Mouse (Mus musculus) heart, postnatal 0 days (tissue): ENCODE results near the gene Rln3. TPM values are rescaled to one million over a fixed set of nuclear protein-coding genes. Genes with fewer than 3 reads are reported as not detected.

Source experiments
- ATAC-seq: fragments of 200-750 bp; cut with Nextera tagmentation; 2 replicates; pipeline ENCODE4 v1.8.0; 2017; ENCODE audit warnings: low read depth, moderate number of reproducible peaks, moderate library complexity; ENCODE audit not compliant: insufficient read depth
- DNase-seq: peaks from one replicate; pipeline ENCODE4 v3.0.0-alpha.2; 2016; ENCODE audit warnings: low spot score
- H3K27ac ChIP-seq: fragments of 300-500 bp; sonication (generic); 2 replicates; pipeline ENCODE4 v1.5.1; 2014; ENCODE audit warnings: low read depth, mild to moderate bottlenecking
- H3K27me3 ChIP-seq: fragments of 300-500 bp; sonication (generic); 2 replicates; pipeline ENCODE4 v1.6.1; 2014; ENCODE audit warnings: low read length, mixed read lengths; ENCODE audit not compliant: control insufficient read depth, insufficient read depth
- H3K36me3 ChIP-seq: fragments of 300-500 bp; sonication (generic); replicated peaks from 2 replicates; pipeline ENCODE4 v1.6.1; 2014; ENCODE audit warnings: low read length, mixed read lengths; ENCODE audit not compliant: control insufficient read depth, insufficient read depth
- H3K4me1 ChIP-seq: fragments of 300-500 bp; sonication (generic); 2 replicates; pipeline ENCODE4 v1.6.1; 2014; ENCODE audit warnings: antibody characterized with exemption; ENCODE audit not compliant: control insufficient read depth, insufficient read depth
- H3K4me2 ChIP-seq: fragments of 300-500 bp; sonication (generic); 2 replicates; pipeline ENCODE4 v1.6.1; 2014; ENCODE audit warnings: low read depth, mild to moderate bottlenecking, low read length, moderate library complexity
- H3K4me3 ChIP-seq: fragments of 300-500 bp; sonication (generic); 2 replicates; pipeline ENCODE4 v1.5.1; 2014; ENCODE audit warnings: low read depth, low read length
- H3K9ac ChIP-seq: fragments of 300-500 bp; sonication (generic); replicated peaks from 2 replicates; pipeline ENCODE4 v1.6.1; 2014; ENCODE audit warnings: low read depth, low read length, mixed read lengths
- H3K9me3 ChIP-seq: fragments of 300-500 bp; sonication (generic); replicated peaks from 2 replicates; pipeline ENCODE4 v1.6.1; 2016; ENCODE audit warnings: low read length; ENCODE audit not compliant: control insufficient read depth
- CTCF ChIP-seq: IDR thresholded peaks from 2 replicates; pipeline ENCODE4 v1.5.1; 2016; ENCODE audit warnings: antibody characterized with exemption, control low read depth, low read depth
- EP300 ChIP-seq: IDR thresholded peaks from 2 replicates; pipeline ENCODE4 v1.6.1; 2016; ENCODE audit warnings: antibody characterized with exemption, low read depth
- WGBS: fragments of 180-500 bp; shearing (Covaris S2); extraction: QIAGEN DNeasy Blood & Tissue Kit; methylation state at CpG from one replicate; pipeline ENCODE4 v1.1.7; 2014; 5-methylcytosine and 5-hydroxymethylcytosine counted together
- microRNA counts: library from miRNA; unstranded; fragments of <30 nt; microRNA quantifications from one replicate; lab custom pipeline; 2015
- microRNA-seq: library from miRNA; unstranded; fragments of <30 nt; microRNA quantifications from one replicate; pipeline ENCODE4, GENCODE M21; 2016
- polyA plus RNA-seq: library from polyadenylated mRNA; unstranded; fragments of >200 nt; fragmentation: Nextera tagmentation; extraction: Ambion mirVana; gene quantifications from 2 replicates; pipeline ENCODE4 v1.2.1, GENCODE M21; 2015
- total RNA-seq: library from RNA; depleted of rRNA; stranded (reverse); fragments of >200 nt; gene quantifications from 2 replicates; pipeline ENCODE4 v1.2.3, GENCODE M21; 2014; ENCODE audit warnings: low replicate concordance; rRNA removed

The Rln3 gene
- total and polyA plus RNA-seq, 2 experiments from 2014 or later: not detected

DNA sequence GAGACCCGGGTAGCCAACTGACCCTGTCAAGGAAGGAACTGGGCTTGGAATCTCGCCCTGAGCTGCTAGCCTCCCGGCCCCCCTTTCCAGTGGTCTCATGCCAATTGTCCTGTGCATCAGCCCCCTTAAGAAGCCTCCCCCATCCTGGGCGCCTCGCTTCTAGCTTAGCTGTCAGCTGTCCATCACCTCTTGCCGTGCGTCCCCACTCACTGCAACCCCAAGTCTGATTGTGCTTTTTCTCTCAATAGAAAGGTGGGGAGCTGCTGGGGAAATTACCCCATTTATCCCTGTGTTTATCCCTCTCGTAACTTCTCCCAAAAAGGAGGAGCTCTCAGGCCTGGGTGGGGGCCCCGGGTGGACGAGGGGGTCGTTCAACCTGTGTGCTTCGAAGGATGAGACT, 48.8 kb downstream of the Rln3 start:
- DNase-seq (no peak), ATAC-seq (no peak)
- H3K9me3 ChIP-seq: no peaks in the 10 kb centered on the region
- peak overlapping the region; percentile 91; the same call in 1 of the 2 replicates for H3K27ac ChIP-seq
- WGBS: 36% methylated on average over 12 of the region's 12 CpGs
- peaks cover 45% of the 10 kb centered on the region for H3K36me3 ChIP-seq
- H3K4me1 ChIP-seq: 0 out of 2 replicates have a peak, but pooled peaks cover 5% of the 10 kb centered on the region
- peak overlapping the region; percentile 71 for H3K4me2 ChIP-seq
- no peak overlapping the region for H3K4me3 ChIP-seq
- TF ChIP-seq CTCF: no peak
- TF ChIP-seq EP300: no peak
- 0 out of 2 replicates have a peak overlapping the region, but pooled peaks have one; percentile 78 for H3K9ac ChIP-seq
- no peaks in the 10 kb centered on the region for H3K27me3 ChIP-seq

DNA sequence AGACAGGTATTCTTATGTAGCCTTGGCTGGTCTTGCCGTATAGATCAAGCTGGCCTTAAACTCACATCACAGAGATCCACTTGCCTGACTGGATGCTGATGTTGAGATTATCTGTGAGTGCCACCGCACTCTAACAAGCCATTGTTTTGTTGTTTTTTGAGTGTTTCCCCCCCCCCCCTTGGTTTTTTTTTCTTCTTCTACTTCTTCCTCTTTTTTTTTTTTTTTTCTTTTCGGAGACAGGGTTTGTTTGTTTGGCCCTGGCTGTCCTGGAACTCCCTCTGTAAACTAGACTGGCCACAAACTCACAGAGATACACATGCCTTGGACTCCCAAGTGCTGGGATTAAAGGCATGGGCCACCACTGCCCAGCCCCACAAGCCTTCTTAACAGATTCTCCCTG, 50.8 kb downstream of the Rln3 start:
- no peak overlapping the region for H3K4me3 ChIP-seq
- H3K9ac ChIP-seq: no peak overlapping the region
- ATAC-seq: no peak
- DNase-seq: no peak
- H3K4me2 ChIP-seq: no peak overlapping the region
- 77% methylated on average over 3 of the region's 3 CpGs for WGBS
- TF ChIP-seq CTCF (no peak), EP300 (no peak)
- H3K27me3 ChIP-seq: no peaks in the 10 kb centered on the region
- 0 out of 2 replicates have a peak, but pooled peaks cover 5% of the 10 kb centered on the region for H3K4me1 ChIP-seq
- H3K27ac ChIP-seq: no peak overlapping the region
- no peaks in the 10 kb centered on the region for H3K9me3 ChIP-seq
- peaks cover 52% of the 10 kb centered on the region for H3K36me3 ChIP-seq

MicroRNAs within 50 kb of the gene (microRNA counts, 519-probe panel; counts per million panel counts)
- microRNA mmu-miR-1199 (lab: Ali Mortazavi, UCI) (not detected), microRNA mmu-miR-709 (lab: Ali Mortazavi, UCI) (not detected)

Small RNA genes lying within 50 kb of the gene (microRNA-seq; reads per million reads assigned to microRNA genes)
- gene Mir1199 (not detected), gene Mir709 (not detected), gene Mir8111 (4.1 reads per million, percentile 18 among the genes with 10 or more reads in this experiment)

Other genes starting within 250 kb of the Rln3 start
- 28.7 and 58.4 TPM in 2 replicates for gene Adgrl1, start 144.9 kb downstream of the Rln3 start, total RNA-seq
- 3.8 and 4.4 TPM in 2 replicates for gene Adgrl1, start 144.9 kb downstream of the Rln3 start, polyA plus RNA-seq
- gene Gm10644, start 89.8 kb downstream of the Rln3 start, total RNA-seq: 0.08 and 1.3 TPM in 2 replicates
- 0.41 and 0.42 TPM in 2 replicates for gene Gm10644, start 89.8 kb downstream of the Rln3 start, polyA plus RNA-seq
- 109 and 155 TPM in 2 replicates for gene Asf1b, start 89.5 kb downstream of the Rln3 start, total RNA-seq
- gene Asf1b, start 89.5 kb downstream of the Rln3 start, polyA plus RNA-seq: 19.2 and 21.5 TPM in 2 replicates
- 246 and 345 TPM in 2 replicates for gene Prkaca, start 72.0 kb downstream of the Rln3 start, total RNA-seq
- gene Prkaca, start 72.0 kb downstream of the Rln3 start, polyA plus RNA-seq: 305 and 312 TPM in 2 replicates
- gene Samd1, start 47.3 kb downstream of the Rln3 start, total RNA-seq: 46.3 and 52.0 TPM in 2 replicates
- 3.6 and 3.7 TPM in 2 replicates for gene Samd1, start 47.3 kb downstream of the Rln3 start, polyA plus RNA-seq
- gene 1700067K01Rik, start 43.5 kb downstream of the Rln3 start, total RNA-seq: not detected in 2 replicates
- 0.96 and 1.3 TPM in 2 replicates for gene 1700067K01Rik, start 43.5 kb downstream of the Rln3 start, polyA plus RNA-seq
- 17.8 TPM in 1 of 2 replicates, not detected in the other for gene 2210011C24Rik, start 32.8 kb downstream of the Rln3 start, total RNA-seq
- gene 2210011C24Rik, start 32.8 kb downstream of the Rln3 start, polyA plus RNA-seq: 0.48 and 0.88 TPM in 2 replicates
- not detected in 2 replicates for gene Palm3, start 23.5 kb downstream of the Rln3 start, total RNA-seq
- 0.33 and 0.41 TPM in 2 replicates for gene Palm3, start 23.5 kb downstream of the Rln3 start, polyA plus RNA-seq
- gene Il27ra, start 2.4 kb downstream of the Rln3 start, total RNA-seq: 3.9 and 5.6 TPM in 2 replicates
- gene Il27ra, start 2.4 kb downstream of the Rln3 start, polyA plus RNA-seq: 2.6 and 3.6 TPM in 2 replicates
- 1.3 and 3.8 TPM in 2 replicates for gene Gm10643, start 20.1 kb upstream of the Rln3 start, total RNA-seq
- gene Gm10643, start 20.1 kb upstream of the Rln3 start, polyA plus RNA-seq: 1.0 and 1.7 TPM in 2 replicates
- gene Rfx1, start 21.8 kb upstream of the Rln3 start, total RNA-seq: 11.7 and 15.3 TPM in 2 replicates
- gene Rfx1, start 21.8 kb upstream of the Rln3 start, polyA plus RNA-seq: 2.3 and 2.4 TPM in 2 replicates
- 16.1 and 29.3 TPM in 2 replicates for gene Dcaf15, start 59.8 kb upstream of the Rln3 start, total RNA-seq
- gene Dcaf15, start 59.8 kb upstream of the Rln3 start, polyA plus RNA-seq: 2.9 and 3.3 TPM in 2 replicates
- gene Podnl1, start 81.0 kb upstream of the Rln3 start, total RNA-seq: not detected in 2 replicates
- gene Podnl1, start 81.0 kb upstream of the Rln3 start, polyA plus RNA-seq: 0.04 TPM in 2 replicates
- 13.1 and 17.1 TPM in 2 replicates for gene Cc2d1a, start 102.9 kb upstream of the Rln3 start, total RNA-seq
- 8.4 and 10.2 TPM in 2 replicates for gene Cc2d1a, start 102.9 kb upstream of the Rln3 start, polyA plus RNA-seq
- 0.43 TPM in 1 of 2 replicates, not detected in the other for gene 4930432K21Rik, start 103.0 kb upstream of the Rln3 start, total RNA-seq
- gene 4930432K21Rik, start 103.0 kb upstream of the Rln3 start, polyA plus RNA-seq: 0.34 and 0.48 TPM in 2 replicates
- 1.4 TPM in 1 of 2 replicates, not detected in the other for gene Nanos3, start 140.2 kb upstream of the Rln3 start, total RNA-seq
- gene Nanos3, start 140.2 kb upstream of the Rln3 start, polyA plus RNA-seq: 4.6 and 6.0 TPM in 2 replicates
- gene Zswim4, start 192.1 kb upstream of the Rln3 start, total RNA-seq: 23.8 and 31.4 TPM in 2 replicates
- gene Zswim4, start 192.1 kb upstream of the Rln3 start, polyA plus RNA-seq: 4.6 and 5.8 TPM in 2 replicates
- gene D8Ertd738e, start 204.7 kb upstream of the Rln3 start, total RNA-seq: 90.3 and 93.2 TPM in 2 replicates
- gene D8Ertd738e, start 204.7 kb upstream of the Rln3 start, polyA plus RNA-seq: 382 and 414 TPM in 2 replicates
- gene Mri1, start 212.3 kb upstream of the Rln3 start, total RNA-seq: 25.8 and 74.7 TPM in 2 replicates
- gene Mri1, start 212.3 kb upstream of the Rln3 start, polyA plus RNA-seq: 37.3 and 39.2 TPM in 2 replicates
- 7.0 and 14.4 TPM in 2 replicates for gene Ccdc130, start 225.4 kb upstream of the Rln3 start, total RNA-seq
- 12.2 and 12.7 TPM in 2 replicates for gene Ccdc130, start 225.4 kb upstream of the Rln3 start, polyA plus RNA-seq